Mouse (Mus musculus) heart, postnatal 25 days (tissue): ENCODE measurements around the gene Sidt2. TPM values are rescaled to one million over a fixed set of nuclear protein-coding genes. Genes with fewer than 3 reads are reported as not detected.

Experiments
- DNase-seq: peaks from one replicate; pipeline ENCODE4 v3.0.0; 2022; ENCODE audit warnings: low spot score
- intact Hi-C: fragments of 180-260 bp; cut with DNase I; formaldehyde crosslinking; loops from one replicate; pipeline ENCODE4 v1.15.1; 2025
- total RNA-seq, 2 experiments: library from RNA; stranded (reverse); gene quantifications; 2 replicates each; pipeline ENCODE4 v1.2.3; 2021

Sidt2 gene
- total RNA-seq, 2 experiments from 2014 or later, result 70.9 to 76.5 TPM

- intact Hi-C loops, result loop anchor here (2.0 kb wide), 1 partner anchor 46 kb away; the partner anchor contains the start of genes Pcsk7 and Rnf214
- no peak for DNase-seq
These were observed 2.2 kb downstream of the Sidt2 start for GRCm38 (mm10) chr9:45952890-45953289.

- DNase-seq, result no peak
- intact Hi-C loops, result loop anchor here (2.0 kb wide), 1 partner anchor 45 kb away; the partner anchor contains the start of genes Pcsk7 and Rnf214
These were observed 3.0 kb downstream of the Sidt2 start for GRCm38 (mm10) chr9:45952057-45952456.

- DNase-seq, result no peak
- intact Hi-C loops, result no loop called here
These were observed 8.2 kb downstream of the Sidt2 start for GRCm38 (mm10) chr9:45946872-45947183.

GRCm38 (mm10) chr9:45946182-45946871 is 8.7 kb downstream of the Sidt2 start:
- intact Hi-C loops, result no loop called here
- DNase-seq, result no peak

GRCm38 (mm10) chr9:45945721-45946120 is 9.3 kb downstream of the Sidt2 start:
- intact Hi-C loops, result no loop called here
- no peak for DNase-seq

- no peak for DNase-seq
These were observed 10.3 kb downstream of the Sidt2 start for GRCm38 (mm10) chr9:45944506-45945400.

GRCm38 (mm10) chr9:45943628-45944505 is 11.2 kb downstream of the Sidt2 start:
- DNase-seq, result no peak
- intact Hi-C loops, result no loop called here

More at GRCm38 (mm10) chr9:45944506-45945400, 10.3 kb downstream of the Sidt2 start:
- intact Hi-C loops, result no loop called here

- no peak for DNase-seq
- intact Hi-C loops, result no loop called here
These were observed 12.1 kb downstream of the Sidt2 start for GRCm38 (mm10) chr9:45942916-45943315.

GRCm38 (mm10) chr9:45942464-45942863 is 12.6 kb downstream of the Sidt2 start:
- intact Hi-C loops, result no loop called here
- DNase-seq, result no peak

- no peak for DNase-seq
- intact Hi-C loops, result no loop called here
These were observed 13.6 kb downstream of the Sidt2 start for GRCm38 (mm10) chr9:45941329-45941888.

GRCm38 (mm10) chr9:45939794-45940193 is 15.3 kb downstream of the Sidt2 start:
- DNase-seq, result no peak
- intact Hi-C loops, result loop anchor here (1.0 kb wide), 1 partner anchor 26 kb away; no protein-coding TSS in a partner anchor

- DNase-seq, result no peak
- intact Hi-C loops, result loop anchor here (1.0 kb wide), 1 partner anchor 26 kb away; no protein-coding TSS in a partner anchor
These were observed 16.0 kb downstream of the Sidt2 start for GRCm38 (mm10) chr9:45938952-45939637.

- intact Hi-C loops, result no loop called here
- no peak for DNase-seq
These were observed 17.0 kb downstream of the Sidt2 start for GRCm38 (mm10) chr9:45938088-45938487.

- no peak for DNase-seq
- intact Hi-C loops, result loop anchor here (2.0 kb wide), 1 partner anchor 18 kb away; no protein-coding TSS in a partner anchor
These were observed 18.2 kb downstream of the Sidt2 start for GRCm38 (mm10) chr9:45936883-45937282.

- intact Hi-C loops, result loop anchor here (2.0 kb wide), 1 partner anchor 17 kb away; no protein-coding TSS in a partner anchor
- peak; percentile 44 for DNase-seq
These were observed 19.3 kb downstream of the Sidt2 start, which contains the start of gene Tagln for GRCm38 (mm10) chr9:45935628-45936210. Tagln (minus strand) TSS chr9:45936058.

GRCm38 (mm10) chr9:45932571-45933415 is 22.3 kb downstream of the Sidt2 start:
- intact Hi-C loops, result no loop called here
- no peak for DNase-seq

GRCm38 (mm10) chr9:45931958-45932357 is 23.1 kb downstream of the Sidt2 start:
- intact Hi-C loops, result no loop called here
- no peak for DNase-seq

- intact Hi-C loops, result no loop called here
- no peak for DNase-seq
These were observed 25.8 kb downstream of the Sidt2 start for GRCm38 (mm10) chr9:45929285-45929684.
